Mouse (Mus musculus): Measurements from ENCODE around the gene Kcnj12.

- TF ChIP-seq GATA1 (IDR thresholded peaks at IDR 0.05; ENCODE audit: low read length) (no peak), TAL1 (IDR thresholded peaks at IDR 0.05; ENCODE audit: low read length) (no peak)
These were observed 43.3 kb downstream of the Kcnj12 start for GRCm38 (mm10) chr11:61065620-61066019.
